Mouse (Mus musculus) lung, postnatal 14 days (tissue): Measurements from ENCODE around the gene A930004D18Rik.
"Not testable (repeated sequence)": the region's sequence is repeated elsewhere in the genome, so short reads cannot be mapped to it uniquely, and the experiment has no call there.

ENCODE experiments used
- DNase-seq: peaks from one replicate; pipeline ENCODE4 v3.0.0; 2021

Gene A930004D18Rik

DNA sequence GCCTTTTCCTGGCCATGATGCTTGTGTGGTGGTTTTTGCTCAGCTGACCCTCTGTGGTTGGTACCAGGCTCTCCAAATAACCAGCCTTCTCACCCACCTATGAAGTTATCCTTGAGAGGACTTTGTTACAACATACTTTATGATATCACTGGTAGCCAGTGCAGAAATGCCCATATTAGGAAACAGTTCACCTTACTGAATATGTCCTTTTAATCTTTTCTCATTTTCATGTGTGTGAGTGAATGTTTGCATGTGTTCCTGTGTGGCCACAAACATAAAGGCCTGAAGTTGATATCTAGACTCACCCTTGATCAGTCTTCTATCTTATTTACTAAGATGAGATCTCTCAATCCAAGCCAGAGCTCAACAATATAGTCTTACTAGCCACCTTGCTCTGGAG, 40.7 kb downstream of the A930004D18Rik start, which contains the start of gene H2al2a:
H2al2a (minus strand) TSS at position 101 of the 400 bp plus-strand sequence.
- DNase-seq: no peak

DNA sequence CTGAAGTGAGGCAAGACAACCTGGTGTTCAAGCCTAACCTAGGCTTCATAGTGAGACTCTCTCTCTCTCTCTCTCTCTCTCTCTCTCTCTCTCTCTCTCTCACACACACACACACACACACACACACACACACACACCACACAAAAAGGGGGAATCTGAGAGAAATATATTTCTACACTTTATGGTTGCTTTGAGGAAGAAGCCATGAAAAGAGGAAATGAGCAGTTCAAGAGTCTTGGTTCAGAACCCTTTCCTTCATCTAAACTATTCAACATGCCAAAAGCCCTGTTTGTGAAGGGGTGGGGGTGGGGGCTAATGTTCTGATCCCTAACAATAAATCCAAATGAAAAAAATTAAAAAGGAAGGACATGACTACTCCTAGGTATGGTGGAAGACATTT, 48.0 kb downstream of the A930004D18Rik start:
- DNase-seq: no peak

DNA sequence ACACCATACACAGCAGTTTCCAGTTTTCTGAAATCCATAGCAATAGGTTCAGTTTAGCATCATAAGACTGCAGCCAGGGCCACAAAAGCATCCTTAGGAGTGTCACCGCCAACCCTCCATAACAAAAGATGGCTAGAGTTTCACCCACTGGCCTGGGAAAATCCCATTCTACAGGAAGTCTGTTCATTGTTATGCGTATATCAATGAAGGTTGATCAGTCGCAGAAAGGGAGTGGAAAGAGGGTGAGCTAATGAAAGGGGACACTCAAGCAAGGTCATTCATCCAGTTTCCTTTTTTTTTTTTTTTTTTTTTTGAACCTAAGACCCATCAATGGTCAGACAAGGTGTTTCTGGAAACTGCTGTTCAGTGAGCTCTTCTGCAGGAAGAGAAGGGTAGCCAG, 48.4 kb downstream of the A930004D18Rik start:
- DNase-seq: no peak

DNA sequence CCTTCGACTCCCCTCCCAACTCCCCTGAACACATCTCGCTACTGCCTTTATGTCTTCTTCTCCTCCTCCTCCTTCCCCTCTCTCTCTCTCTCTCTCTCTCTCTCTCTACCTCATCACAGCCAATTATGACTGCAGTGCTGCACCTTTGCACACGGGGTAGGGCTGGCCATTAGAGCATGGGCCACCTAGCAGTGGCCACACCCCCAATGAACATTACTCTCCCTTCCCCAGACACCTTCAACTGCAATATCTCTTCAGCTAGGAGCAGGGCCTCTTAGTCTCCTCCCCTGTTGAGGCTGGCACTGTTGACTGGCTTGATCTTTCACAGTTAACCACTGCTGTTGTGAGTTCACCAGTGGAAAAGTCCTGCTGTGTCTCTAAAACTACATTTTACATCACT, 50.8 kb downstream of the A930004D18Rik start:
- no peak for DNase-seq

DNA sequence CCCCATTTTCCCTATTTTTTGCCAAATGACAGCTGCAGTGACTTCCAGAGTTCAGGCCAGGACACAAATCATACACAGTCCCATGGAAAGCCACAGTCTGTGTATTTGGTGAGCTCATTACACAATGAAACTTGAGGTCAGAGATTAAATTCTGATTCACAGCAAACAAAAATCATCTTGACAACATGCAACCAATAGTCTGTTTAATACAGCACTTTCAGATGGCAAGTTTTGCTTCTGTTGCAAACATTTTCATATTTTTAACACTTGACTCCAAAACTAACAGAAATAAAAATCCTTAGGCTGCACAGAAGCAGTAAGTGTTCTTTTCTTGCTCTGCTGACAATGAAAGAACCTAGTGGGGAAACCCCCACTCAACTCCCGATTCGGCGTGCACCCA, 52.8 kb downstream of the A930004D18Rik start:
- no peak for DNase-seq

DNA sequence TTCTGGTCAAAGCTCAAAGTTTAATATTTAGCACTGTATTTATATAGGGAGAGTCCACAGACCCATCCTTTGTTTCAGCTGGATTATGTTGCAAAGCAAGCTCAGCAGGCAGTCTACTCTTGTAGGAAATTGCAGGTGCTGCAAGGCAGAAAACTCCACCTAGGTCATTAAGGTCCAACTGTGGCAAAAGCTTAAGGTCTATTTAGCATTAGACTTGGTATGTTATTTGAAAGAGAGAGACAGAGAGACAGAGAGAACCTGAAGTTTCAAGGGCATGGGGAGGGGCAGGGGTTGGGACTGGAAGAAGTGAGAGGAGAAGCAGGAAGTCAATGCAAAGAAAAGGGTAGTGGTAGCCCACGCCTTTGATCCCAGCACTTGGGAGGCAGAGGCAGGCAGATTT, 54.8 kb downstream of the A930004D18Rik start:
- no peak for DNase-seq

DNA sequence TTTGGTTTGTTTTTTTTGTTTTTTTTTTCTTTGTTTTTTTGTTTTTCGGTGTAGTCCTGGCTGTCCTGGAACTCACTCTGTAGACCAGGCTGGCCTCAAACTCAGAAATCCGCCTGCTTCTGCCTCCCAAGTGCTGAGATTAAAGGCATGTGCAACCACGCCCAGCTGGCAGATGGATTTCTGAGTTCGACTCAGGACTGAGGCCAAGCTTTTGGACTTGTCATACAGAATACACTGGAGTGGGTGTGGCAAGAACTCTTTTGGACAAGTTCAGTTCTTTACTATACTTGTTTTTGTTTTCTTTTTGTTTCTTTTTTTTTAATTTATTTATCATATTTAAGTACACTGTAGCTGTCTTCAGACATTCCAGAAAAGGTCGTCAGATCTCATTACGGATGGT, 58.8 kb downstream of the A930004D18Rik start:
- no peak for DNase-seq

DNA sequence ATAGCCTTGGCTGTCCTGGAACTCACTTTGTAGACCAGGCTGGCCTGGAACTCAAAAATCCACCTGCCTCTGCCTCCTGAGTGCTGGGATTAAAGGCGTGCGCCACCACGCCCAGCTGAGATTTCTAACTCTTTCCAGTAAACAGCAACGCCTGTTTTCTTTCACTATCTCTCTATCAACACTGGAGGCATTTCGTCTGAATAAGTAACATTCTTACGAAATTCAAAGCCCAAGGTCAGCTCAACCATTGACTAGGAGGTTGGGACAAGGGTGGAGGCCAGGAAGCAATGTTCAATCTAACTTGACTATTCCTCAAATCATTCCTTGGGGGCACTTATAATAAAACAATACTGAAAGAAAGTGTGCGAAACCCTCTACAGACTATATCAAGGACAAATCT, 59.3 kb downstream of the A930004D18Rik start:
- not testable (repeated sequence) for DNase-seq

DNA sequence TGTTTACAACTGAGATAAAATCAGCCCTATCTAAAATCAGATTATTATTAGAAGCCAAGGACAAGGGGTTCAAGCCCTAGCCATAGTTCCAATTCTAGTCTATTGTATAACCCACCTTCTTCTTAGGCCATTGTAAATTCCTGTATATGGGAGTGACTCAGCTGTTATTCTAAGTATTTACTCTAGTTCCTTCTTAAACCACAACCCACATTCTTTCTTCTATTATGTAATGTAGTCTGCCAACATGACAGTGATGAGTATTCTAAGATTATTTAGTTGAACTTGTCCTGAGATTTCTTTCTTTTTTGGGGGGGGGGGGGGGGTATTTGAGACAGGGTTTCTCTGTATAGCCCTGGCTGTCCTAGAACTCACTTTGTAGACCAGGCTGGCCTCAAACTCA, 59.9 kb downstream of the A930004D18Rik start:
- not testable (repeated sequence) for DNase-seq

DNA sequence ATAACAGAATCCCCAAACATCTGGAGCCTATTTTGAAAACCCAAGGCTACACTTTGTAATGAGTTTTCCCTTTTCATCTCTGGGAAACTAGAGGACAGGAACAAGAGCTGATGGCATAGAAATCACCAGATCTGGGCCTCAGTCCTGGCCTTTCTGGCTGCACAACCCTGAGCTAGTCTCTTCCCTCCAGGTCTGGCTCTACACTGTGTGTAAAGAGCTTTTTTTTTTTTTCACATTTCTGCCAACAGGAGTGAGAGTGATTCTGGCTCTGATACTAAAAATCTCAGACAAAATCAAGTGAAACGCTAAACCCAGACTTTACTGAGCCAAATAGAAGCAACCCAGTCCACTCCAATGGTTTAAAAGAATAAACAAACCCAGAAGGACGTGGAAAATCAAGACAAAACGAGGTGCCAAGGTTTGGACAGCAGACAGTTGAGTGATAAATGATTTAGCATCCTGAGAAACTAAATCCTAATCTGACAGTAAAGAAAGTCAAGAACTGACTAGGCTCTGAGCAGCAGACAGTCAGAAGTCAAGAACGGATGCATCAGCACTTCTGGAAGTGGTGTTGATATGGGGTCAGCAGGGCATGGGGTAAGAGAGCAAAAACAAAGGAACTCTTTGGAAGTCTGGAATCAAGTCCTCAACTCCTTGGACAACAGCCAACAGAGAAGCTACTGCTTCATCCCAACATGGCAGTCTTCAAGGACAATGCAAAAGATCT, 61.8 kb downstream of the A930004D18Rik start:
- no peak for DNase-seq
